Mouse (Mus musculus) Patski (cell line): ENCODE data around the gene Spata18. TPM values are rescaled to one million over a fixed set of nuclear protein-coding genes. Genes with fewer than 3 reads are reported as not detected.

ENCODE experiments used
- ATAC-seq: fragments of 100-300 bp; one replicate; pipeline ENCODE4 v1.8.0; 2021
- CTCF ChIA-PET: fragments of 350-600 bp; sonication (Branson Sonifier 250); formaldehyde crosslinking; loops from one replicate; lab custom pipeline; 2022; ENCODE audit warnings: inconsistent platforms; lab: Charles Lee
- POLR2A ChIA-PET: fragments of 350-600 bp; sonication (Branson Sonifier 250); formaldehyde crosslinking; loops from one replicate; lab custom pipeline; 2022; ENCODE audit warnings: antibody characterized with exemption, inconsistent platforms; lab: Charles Lee
- DNase-seq: peaks from one replicate; pipeline ENCODE4 v3.0.0-alpha.2; 2011; ENCODE audit warnings: low read depth, low spot score
- H3K27me3 ChIP-seq: fragments of 371-371 bp; one replicate; pipeline ENCODE4 v1.5.1; 2021
- CTCF ChIP-seq: fragments of 100-300 bp; IDR thresholded peaks from one replicate; pipeline ENCODE4 v1.5.1; 2021
- in situ Hi-C: fragments of 300-500 bp; cut with MboI; formaldehyde crosslinking; loops from 3 replicates; pipeline ENCODE4 v1.11.1; 2018; ENCODE audit warnings: low pct_unique_long_range_greater_than_20kb, mixed read lengths
- polyA plus RNA-seq: library from polyadenylated mRNA; unstranded; gene quantifications from one replicate; pipeline ENCODE4 v1.2.3, GENCODE M21; 2021

The Spata18 gene
- polyA plus RNA-seq, 1 experiment from 2014 or later = not detected

DNA sequence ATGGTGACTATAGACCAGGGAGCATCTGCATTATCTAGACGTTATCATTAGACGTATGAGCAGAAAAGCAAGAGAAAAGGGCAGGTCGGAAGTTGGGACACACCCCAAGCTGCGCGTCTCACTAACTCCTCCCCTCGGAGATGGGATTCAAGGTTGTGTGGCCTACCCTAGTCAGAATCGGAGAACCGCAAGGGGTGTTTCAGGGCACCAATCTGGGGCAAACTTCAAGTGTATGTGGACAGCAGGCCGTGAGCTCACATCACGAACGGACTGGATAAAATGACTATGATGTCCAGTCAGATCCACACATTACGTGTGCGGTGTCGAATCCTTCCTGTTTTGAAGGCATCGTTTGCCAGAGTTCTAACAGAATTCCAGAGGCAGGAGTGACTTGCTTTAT is 23.2 kb upstream of the Spata18 start:
- POLR2A ChIA-PET = no interaction called here
- in situ Hi-C loops = no loop called here
- CTCF ChIA-PET = interaction anchor here (0.8 to 2.4 kb wide), 3 partner anchors 10 to 155 kb away, joined by 3 to 7 read pairs (median 4); no protein-coding TSS in a partner anchor

DNA sequence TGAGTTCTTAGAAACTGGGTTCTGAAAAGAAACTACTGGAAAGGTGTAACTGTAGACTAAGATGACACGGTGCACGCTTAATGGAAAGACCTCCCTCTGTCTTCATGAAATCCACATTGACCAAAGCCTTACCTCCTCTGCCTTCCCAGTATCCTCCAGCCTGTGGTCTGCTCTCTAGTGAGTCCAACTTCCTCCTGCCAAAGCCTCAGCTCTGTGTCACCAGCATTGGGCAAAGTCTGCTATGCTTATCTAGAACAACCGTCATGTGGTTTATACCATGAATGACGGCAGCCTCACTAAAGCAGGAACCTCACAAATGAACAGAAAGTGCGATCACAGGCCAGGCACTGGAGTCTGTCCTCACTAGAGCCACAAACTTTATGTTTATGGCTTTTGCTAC is 21.0 kb upstream of the Spata18 start:
- H3K27me3 ChIP-seq = no peaks in the 10 kb centered on the region
- no peak for DNase-seq
- no peak for TF ChIP-seq CTCF
- in situ Hi-C loops = no loop called here
- ChIA-PET POLR2A (no interaction called here), CTCF (no interaction called here)
- no peak for ATAC-seq

More for the DNA sequence above, 23.2 kb upstream of the Spata18 start:
- H3K27me3 ChIP-seq = no peaks in the 10 kb centered on the region
- no peak for ATAC-seq
- DNase-seq = no peak
- TF ChIP-seq CTCF = no peak

DNA sequence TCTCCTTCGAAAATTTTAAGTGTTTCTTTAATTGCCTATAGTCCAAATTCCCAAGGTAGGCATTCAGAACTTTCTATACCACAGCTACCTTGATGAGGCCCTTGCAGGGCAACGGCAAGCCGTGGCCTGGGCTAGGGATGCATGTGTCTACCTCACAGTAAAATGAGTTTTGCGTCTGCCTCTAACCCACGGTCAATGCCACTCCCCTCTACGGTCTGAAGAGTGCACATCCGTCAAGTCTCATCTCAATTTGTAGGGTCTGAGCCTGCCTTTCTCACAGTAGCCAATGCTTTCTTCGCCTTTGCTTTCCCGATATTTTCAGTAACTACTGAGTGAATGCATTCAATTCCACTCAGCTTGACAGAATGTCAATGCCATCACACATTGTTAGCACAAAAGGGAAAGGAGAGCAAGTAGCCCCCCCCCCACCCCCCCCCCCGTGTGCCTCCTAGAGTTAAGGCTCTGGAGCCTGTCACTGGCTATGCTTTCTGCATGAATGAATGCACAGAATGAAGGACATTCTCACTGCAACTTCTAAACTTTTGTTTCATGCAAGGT is 20.1 kb upstream of the Spata18 start:
- TF ChIP-seq CTCF = no peak
- ATAC-seq (no peak), DNase-seq (no peak)
- ChIA-PET CTCF (interaction anchor here (0.9 kb wide), 1 partner anchor 90 kb away, joined by 3 read pairs; no protein-coding TSS in a partner anchor), POLR2A (no interaction called here)
- in situ Hi-C loops = no loop called here
- no peaks in the 10 kb centered on the region for H3K27me3 ChIP-seq

DNA sequence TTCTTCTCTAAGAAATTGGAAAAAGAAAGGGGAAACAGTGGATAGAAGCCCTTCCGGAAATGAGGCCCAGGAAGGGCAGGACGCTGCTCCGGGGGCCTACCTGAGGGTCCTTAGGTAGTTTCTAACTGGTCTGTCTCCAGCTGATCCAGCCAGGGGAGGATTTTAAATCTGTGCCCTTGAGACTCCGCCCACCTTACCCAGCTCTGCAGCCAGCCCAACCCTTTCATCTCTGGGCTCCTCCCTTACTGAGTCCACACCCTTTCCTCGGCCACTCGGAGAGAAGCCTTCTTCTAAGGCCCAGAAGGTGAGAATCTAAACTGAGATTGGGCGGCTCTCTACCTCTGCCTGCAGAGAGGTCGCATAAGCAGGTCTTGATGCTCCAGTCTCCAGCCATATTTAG is 18.9 kb upstream of the Spata18 start, which contains the start of gene Lrrc66:
Gene Lrrc66 (minus strand): TSS at position 236 of the 400 bp plus-strand sequence.
- CTCF ChIA-PET = interaction anchor here (0.6 to 3.4 kb wide), 6 partner anchors 10 to 199 kb away, joined by 3 to 29 read pairs (median 6); no protein-coding TSS in a partner anchor
- in situ Hi-C loops = no loop called here
- ATAC-seq (no peak), DNase-seq (no peak)
- H3K27me3 ChIP-seq = no peaks in the 10 kb centered on the region
- no peak for TF ChIP-seq CTCF
- POLR2A ChIA-PET = no interaction called here

DNA sequence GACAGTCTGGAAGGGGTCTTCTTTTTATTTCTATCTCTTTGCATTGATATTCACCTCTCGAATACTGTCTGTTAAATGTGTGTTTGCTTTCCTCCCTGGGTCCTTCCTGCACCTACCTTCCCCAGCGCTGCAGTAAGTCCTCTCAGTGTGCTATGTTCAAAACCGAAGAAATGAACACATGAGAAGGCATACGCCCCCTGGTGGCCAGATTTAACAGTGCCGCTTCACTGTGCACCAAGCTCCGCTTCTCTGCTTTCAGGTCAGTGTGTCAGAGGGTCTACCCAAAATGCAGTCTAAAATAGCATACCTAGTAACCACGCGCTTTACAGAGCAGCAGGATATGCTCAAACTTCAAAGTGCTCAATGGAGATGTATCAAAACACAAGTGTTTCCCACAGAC is 18.0 kb upstream of the Spata18 start:
- H3K27me3 ChIP-seq = no peaks in the 10 kb centered on the region
- peak; percentile 94 for TF ChIP-seq CTCF
- ATAC-seq (peak; percentile 54), DNase-seq (no peak)
- in situ Hi-C loops = no loop called here
- CTCF ChIA-PET = interaction anchor here (1.0 to 3.4 kb wide), 13 partner anchors 7 to 223 kb away, joined by 3 to 29 read pairs (median 3); no protein-coding TSS in a partner anchor
- POLR2A ChIA-PET = interaction anchor here (0.8 kb wide), 1 partner anchor 93 kb away, joined by 3 read pairs; no protein-coding TSS in a partner anchor

DNA sequence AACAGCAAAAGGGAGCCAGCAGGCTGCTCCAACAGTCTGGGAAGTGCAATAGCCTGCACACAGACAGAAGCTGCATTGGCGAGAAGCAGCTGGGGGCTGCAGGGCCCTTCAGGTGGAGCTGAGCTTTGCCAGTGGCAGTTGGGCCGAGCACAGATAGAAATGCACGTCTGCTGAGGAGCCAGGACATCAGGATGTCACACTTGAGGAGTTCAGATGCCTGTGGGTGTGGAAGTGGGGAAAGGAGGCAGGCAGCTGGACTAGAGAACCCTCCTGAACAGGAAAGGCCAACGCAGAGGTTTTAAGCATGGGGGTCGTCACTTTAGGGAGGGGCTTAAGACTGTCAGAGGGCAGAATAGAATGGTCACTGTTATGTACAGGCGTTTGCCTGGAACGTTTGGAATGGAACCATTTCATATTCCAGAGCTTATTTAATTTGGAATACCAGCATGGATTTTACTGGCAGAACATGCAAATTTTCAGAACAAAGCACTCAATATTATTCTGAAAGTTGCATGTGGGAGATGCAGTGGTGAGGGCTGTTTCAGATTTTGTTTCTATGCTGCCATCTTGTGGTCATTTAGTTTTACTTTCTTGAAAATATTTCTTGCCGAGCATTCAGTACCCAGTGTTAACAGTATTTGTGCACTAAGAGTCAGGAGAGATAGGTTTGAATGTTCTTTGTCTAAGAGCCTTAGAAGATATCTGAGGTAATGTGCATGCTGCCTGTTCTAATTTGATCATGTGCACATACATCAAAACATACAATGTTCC is 13.7 kb upstream of the Spata18 start:
- peak; percentile 59 for TF ChIP-seq CTCF
- in situ Hi-C loops = loop anchor here (5.0 kb wide), 2 partner anchors 95 to 205 kb away; no protein-coding TSS in a partner anchor
- POLR2A ChIA-PET = interaction anchor here (0.7 to 0.9 kb wide), 2 partner anchors 203 to 288 kb away, joined by 3 read pairs; no protein-coding TSS in a partner anchor
- no peak for ATAC-seq
- no peak for DNase-seq
- CTCF ChIA-PET = interaction anchor here (0.7 to 3.9 kb wide), 28 partner anchors 9 to 220 kb away, joined by 3 to 33 read pairs (median 5); partner anchors contain the start of gene Sgcb
- H3K27me3 ChIP-seq = no peaks in the 10 kb centered on the region

DNA sequence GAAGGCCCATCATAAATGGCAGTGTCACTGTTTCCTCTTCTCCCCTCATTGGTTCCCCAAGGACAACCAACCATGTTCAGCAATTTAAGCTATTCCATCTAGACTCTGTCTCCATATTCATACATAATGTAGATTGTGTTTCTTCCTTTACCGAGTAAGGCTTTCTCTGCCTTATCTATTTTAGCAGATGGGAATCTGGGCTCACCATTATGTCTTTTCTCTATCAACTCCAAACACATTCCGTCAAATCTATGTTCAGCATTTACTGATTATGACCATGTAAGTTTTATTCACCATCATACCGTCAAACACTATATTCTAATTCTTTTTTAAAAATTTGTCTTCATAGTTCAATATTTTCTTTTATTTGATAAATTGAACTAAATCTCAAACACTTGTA is 10.1 kb upstream of the Spata18 start:
- H3K27me3 ChIP-seq = no peaks in the 10 kb centered on the region
- in situ Hi-C loops = no loop called here
- DNase-seq (no peak), ATAC-seq (no peak)
- POLR2A ChIA-PET = no interaction called here
- no peak for TF ChIP-seq CTCF
- CTCF ChIA-PET = interaction anchor here (0.8 to 2.2 kb wide), 4 partner anchors 8 to 204 kb away, joined by 3 to 10 read pairs (median 4); partner anchors contain the start of gene Lrrc66

DNA sequence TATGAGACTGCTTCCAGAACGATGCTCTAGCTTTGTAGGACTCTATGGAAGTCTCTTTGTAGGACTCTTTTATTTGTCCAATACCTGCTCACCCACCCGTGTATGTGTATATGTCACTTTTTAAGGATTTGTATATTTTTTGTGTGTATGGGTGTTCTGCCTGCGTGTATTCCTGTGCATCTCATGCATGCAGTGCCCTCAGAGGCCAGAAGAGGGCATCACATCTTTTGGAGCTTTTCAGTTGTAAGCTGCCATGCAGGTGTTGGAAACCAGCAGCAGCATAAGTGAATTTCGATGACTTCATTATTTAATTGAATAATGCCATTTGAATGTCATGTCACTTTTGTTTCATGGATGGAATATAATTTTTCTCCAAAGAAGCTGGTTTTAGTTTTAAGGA is 9.1 kb upstream of the Spata18 start:
- CTCF ChIA-PET = interaction anchor here (0.7 to 2.2 kb wide), 5 partner anchors 9 to 267 kb away, joined by 3 to 10 read pairs (median 4); partner anchors contain the start of gene Lrrc66
- ATAC-seq = no peak
- H3K27me3 ChIP-seq = no peaks in the 10 kb centered on the region
- TF ChIP-seq CTCF = no peak
- in situ Hi-C loops = no loop called here
- DNase-seq = no peak
- POLR2A ChIA-PET = no interaction called here

DNA sequence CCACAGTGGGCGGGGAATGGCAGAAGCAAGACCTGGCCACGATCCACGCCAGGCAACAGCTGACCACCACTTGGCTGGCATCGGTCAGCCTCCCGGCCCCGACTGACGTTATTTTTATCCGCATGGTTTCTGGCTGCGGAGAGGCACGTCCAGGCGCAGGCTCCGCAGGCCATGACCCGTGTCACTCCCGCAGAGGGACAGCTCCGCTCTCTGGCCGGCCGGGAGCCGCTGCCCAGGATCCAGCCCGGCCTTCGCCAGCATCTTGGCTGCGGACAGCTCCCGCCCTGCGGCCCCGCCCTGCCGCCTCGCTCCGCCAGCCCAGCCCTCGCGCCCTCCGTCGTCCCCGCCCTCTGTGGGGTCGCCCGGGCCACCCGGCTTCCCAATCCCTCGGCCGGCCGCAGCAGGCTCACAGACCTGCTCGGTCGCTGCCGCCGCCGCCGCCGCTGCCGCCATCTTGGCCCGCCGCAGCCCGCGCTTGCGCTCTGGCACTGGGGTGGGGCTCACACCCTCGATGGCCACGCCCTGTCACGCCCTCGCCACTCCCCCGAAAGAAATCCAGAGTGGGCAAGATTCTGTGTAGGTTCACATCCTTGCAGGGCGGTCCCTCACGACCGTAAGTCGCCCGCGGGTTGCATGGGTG is 3.8 kb upstream of the Spata18 start, which contains the start of gene Sgcb:
Gene Sgcb (minus strand): TSS at position 530 of the 640 bp plus-strand sequence.
- CTCF ChIA-PET = interaction anchor here (1.0 to 1.6 kb wide), 2 partner anchors 10 kb away, joined by 3 to 7 read pairs; no protein-coding TSS in a partner anchor
- ATAC-seq = peak; percentile 87
- in situ Hi-C loops = no loop called here
- DNase-seq = no peak
- TF ChIP-seq CTCF = no peak
- peaks cover 27% of the 10 kb centered on the region for H3K27me3 ChIP-seq
- POLR2A ChIA-PET = interaction anchor here (0.5 kb wide), 1 partner anchor 214 kb away, joined by 3 read pairs; no protein-coding TSS in a partner anchor
